Mouse (Mus musculus) kidney, postnatal 14 days (tissue): ENCODE measurements around the gene Agpat2.

Source experiments
- DNase-seq: peaks from one replicate; pipeline ENCODE4 v3.0.0; 2022; ENCODE audit warnings: mixed read lengths

Agpat2 gene

DNA sequence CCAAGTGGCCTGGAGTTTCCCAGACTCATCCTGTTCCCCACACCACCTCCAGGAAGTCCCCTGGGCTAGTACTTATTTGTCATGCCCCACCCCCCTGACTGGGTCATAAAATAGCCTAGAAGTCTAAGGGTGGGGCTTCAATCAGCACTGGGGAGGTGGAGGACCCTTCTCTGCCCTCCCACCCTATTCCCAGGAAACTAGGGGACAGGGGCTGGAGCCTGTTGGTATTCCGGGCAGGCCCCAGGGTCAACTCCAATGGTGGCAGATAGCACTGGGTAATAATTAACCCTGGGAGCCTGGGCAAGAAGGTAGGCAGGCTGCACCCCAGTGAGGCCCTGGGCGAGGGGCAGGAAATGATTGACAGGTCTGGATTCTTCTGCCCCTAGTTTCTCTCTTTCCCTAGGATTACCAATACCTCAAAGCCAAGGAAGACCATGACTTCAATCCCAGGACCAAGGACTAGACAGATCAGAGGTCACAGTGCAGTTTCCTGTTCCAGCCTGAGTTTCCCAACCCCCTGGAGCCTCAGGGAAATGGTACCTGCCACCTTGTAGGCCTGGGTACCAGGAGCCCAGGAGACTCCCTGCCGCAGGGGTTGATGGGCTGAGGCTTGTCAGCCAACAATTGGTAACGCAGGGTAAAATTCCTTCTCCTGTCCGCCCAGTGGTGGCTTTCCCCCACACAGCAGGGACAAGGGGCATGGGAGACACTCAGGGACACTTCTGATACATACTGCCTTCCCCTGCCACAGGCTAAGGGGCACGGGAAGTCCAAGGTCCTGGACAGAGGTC, 9.1 kb downstream of the Agpat2 start:
- peak; percentile 83 for DNase-seq

DNA sequence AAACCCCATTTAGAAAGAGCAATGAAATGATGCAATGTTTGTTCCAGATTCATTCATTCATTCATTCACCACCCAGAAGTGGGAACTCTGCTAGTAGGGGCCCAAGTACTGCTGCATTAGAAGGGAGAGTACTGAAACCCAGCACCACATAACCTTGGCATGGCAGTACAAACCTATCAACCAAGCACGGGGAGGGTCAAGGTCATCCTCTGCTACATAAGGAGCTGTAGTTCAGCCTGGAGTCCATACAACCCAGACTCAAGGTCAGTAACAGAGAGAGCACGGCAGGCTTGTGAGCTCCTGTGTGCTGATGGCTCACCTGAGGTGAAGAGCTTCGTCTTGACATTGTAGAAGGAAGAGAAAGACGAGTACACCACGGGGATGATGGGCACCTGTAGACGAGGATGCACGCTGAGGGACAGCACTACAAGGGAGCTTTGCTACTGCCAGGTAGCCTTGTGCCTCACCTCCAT, 9.7 kb downstream of the Agpat2 start:
- peak; percentile 51 for DNase-seq

DNA sequence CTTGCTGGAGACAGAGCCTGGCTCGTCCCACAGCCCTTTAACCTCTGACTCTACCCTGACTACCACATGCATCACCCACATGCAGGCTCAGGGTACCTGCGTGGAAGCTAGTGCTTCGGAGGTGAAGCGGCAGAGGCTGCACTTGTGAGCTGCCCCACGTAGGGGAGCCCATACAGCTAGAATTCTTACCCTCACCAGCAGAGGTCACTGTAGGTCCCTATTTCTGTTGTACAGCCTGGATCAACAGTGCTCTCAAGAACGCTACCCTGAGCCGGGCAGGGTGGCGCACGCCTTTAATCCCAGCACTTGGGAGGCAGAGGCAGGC, 10.2 kb downstream of the Agpat2 start:
- DNase-seq = peak; percentile 81

DNA sequence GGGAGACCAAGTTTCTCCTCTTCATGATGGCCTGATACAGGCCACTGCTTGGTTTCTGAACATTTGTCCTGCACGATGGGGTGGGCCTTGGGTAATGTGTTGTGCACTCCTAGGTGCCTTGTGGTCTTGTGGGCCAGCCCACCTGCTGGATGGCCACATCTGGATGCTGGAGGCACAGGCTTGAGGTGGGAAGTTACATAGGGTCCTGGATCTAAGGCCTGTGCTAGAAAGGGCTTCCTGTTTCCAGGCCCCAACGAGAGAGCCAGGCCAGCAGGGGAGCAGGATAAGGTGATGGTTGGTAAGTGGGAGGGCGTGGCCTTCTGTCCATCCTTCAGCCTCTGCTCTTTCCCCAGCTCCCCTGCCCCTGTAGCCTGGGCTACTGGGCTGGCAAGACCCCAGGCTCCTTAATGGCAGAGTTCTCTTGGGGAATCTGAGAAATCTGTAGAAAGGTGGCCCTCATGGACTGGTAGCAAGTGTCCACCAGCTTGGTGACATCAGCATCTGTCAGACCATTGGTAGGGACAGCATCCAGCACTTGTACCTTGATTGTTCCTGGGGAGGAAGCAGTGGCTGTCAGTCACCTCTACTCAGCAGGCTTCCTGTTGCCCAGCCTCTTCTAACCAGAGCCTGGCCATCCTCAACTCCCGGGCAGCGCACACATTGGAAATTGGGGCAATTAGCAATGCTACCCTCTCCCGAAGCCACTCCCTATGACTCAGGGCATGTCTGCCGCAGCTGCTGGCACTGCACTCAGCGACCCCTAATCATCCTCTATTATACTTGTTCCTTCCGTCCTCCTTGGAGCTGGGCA, 10.8 kb downstream of the Agpat2 start:
- DNase-seq = no peak

DNA sequence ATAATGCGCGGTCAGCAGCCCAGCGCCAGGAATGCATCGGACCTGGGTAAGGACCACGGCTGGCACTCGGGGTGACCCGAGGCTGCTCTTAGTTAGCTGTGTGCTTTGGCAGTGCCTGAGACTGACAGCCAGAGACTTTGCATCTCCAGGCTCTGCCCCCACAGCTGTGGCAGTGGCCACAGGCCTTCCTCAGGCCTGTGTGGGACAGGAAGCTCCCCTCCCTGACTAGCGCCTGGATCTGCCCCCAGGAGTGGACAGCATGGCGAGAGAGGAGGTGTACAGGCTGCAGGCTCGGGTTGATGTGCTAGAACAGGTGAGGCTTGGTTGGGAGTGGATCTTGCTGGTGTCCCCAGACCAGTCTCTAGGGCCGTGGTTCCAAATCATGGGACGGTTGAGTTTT, 12.8 kb downstream of the Agpat2 start:
- no peak for DNase-seq

DNA sequence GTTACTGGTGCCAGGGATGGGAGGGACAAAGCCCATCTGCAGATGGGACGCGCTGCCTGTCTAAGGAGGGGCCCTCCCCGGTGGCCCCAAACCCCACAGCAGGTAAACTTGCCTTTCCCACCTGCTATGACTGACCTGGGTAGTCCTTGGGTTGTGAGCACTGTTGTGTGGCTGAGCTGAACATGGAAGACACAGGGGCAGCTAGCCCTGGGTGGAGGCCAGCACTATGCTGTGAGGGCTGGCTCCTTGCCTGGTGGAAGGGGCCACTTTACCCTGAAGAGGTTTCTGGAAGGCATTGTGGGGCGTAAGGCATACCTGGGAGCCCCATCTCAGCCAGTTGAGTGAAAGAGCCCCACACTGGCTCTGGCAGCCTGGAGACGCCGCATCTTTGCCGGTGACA, 13.3 kb downstream of the Agpat2 start:
- DNase-seq = no peak

DNA sequence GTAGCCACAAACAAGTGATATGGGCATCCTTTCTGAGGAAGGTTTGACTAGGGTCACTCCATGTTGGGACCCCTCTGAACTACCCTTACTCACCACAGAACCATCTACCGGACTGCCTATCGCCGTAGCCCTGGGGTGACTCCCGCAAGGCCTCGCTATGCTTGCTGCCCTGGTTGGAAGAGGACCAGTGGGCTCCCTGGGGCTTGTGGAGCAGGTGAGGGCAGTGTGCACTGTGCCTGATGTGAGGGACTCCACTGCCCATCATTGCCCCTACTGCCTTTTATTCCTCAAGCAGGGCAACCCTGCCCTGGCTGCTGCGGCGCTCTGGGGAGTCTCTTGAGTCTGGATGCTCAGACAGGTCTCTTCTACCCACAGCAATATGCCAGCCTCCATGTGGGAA, 13.9 kb downstream of the Agpat2 start:
- no peak for DNase-seq

DNA sequence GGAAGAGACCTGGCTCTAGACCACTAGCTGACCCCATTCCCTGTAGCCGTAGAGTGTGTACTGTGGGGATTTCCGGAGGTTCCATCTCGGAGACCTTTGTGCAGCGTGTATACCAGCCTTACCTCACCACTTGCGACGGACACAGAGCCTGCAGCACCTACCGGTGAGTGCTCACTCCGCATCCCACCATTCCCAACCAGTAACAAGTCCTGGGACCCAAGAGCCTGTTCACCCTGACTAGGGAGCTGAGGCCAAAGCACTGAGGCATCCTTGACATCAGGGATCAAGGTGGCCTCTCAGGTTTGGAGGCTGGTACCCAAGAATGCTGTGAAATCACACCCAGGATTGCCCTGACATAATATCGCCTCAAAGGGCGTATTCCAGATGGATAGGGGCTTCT, 14.9 kb downstream of the Agpat2 start:
- no peak for DNase-seq

DNA sequence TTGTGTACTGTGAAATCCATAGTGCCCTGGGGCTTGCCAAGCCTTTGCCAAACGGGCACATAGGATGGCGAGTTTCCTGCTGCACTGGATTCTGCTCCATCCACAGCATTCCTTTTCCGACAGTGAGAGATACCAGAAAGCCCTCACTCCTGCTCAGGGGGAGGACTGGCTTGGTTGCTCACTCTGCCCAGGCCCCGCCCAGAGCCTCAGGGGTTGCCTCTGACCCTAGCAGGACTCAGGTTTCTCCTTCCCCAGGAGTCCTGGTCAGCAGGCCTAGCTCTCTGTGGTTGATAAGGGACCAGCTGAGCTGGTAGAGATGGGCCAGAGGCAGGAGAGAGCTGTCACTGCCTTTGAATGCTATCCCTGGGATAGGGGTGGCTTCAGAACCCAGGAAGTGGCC, 15.6 kb downstream of the Agpat2 start:
- DNase-seq = no peak

DNA sequence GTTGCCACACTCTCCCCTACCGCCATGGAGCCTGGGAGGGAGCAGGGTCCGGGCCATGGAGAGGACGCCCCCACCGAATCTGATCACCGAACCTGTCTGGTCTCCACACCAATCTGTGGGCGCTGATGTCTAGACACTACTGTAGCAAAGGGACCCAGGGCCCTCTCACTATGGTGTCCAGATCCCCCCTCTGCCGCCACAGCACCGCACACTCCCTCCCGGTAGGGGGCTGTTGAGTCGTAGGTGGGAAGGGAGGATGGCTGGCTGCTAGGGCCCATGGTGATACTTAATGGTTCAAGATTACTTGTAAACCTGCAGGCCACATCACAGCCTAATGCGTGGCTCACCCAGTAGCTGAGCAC, 17.2 kb downstream of the Agpat2 start:
- no peak for DNase-seq

DNA sequence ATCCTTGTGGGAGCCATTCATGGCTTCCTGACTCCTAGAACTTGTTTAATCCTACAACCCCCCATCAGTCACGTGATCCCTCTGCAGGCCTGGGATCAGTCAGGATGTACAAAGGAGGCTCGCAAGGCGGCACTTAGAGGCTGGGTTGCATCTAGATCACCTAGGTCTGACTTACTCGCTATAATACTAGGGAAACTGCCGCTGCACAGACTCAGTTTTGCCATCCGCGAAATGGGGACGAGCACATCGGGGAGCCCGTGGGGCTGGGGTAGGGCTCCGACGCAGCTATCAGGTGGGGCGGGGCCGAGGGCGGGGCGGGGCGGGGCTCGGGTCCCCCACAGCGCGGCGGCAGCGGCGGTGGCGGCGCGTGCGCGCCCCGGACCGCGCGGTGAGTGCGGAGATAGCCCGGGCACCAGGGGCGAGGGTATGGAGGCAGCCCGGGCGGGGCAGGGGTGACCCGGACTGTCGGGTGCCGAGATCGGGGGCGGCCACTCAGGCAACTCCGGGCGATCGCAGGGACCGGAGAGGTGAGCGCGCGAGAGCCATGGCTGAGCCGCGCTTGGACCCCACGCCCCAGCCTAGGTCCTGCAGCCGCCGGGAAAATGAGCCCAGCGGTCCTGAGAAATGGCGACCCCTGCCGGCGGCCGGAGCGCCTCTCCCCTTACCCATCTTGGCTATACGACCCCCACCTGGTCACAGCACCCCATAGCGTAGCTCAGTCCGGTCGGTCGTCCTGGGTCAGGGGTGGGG, 17.7 kb downstream of the Agpat2 start, which contains the start of gene Gm20532:
Gene Gm20532 (plus strand): TSS at position 346 of the 750 bp plus-strand sequence.
- peak; percentile 76 for DNase-seq

DNA sequence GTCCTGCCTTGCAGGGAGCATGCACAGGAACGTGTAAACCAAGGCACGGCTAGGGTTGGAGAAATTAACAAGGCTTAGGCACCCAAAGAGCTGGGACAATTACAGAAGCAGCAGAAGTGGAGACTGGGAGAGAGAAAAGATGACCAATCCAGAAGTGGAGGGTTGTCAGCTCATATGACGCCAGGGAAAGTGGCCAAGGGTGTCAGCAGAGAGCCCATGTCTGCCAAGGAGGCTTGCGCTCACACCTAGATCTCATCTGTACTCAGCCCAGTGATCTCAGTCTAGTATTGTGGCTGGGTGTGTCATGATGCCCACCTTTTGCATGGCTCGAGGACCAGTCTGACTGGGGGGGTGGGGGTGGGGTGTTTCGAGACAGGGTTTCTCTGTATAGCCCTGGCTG, 18.5 kb downstream of the Agpat2 start:
- no peak for DNase-seq

DNA sequence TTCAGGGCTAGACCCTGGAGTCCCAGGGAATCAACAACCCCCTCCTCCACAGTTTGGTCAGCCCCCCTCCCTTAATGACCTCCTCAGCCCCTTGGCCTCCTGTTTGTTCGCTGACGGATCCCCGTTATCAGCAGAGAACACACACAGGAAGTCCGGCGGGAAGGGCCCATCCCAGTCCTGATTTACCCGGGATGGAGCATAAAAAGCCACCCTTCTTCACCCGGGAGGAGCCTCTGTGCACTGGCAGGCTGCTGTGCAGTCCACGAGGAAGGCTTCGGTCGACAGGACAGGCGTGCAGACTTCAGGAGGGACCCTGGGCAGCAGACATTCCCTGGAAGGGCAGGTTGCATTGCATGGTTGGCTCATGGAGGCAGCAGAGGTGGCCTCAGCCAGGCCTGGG, 20.6 kb downstream of the Agpat2 start:
- peak; percentile 85 for DNase-seq

DNA sequence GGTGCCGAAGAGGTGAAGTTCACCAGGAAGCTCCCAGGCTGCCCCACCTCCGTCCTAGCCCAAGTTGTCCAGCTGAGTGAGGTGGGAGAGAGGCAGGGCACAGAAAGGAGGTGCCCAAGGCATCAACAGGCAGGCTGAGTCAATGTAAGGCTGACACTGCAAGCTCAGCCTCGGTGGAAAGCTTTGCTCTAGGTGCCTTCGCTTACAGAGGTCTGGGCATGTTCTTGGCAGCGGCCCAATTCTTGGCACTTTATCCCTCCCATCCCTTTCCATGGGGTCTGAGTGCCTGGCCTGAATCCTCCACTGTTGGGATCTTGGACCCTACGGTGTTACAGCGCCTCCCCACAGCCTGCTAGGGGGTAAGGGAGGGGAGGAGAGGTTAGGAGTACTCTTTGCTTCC, 21.5 kb downstream of the Agpat2 start:
- no peak for DNase-seq

DNA sequence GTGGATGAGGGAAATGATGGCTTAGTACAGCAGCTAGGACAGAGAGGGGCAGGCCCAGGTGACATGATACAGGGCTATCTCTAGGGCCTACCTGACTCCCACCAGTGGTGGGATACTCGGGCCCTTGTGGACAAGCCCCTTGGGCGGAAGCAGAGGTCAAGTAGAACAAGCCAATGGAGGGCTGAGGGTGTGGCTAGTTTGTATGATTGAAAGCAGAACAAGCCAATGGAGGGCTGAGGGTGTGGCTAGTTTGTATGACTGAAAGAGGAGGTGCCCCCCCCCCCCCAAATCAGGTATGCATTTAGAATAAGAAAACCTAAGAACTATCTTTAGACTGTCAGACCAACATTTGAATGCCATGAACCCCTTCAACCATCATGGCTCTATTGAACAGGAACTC, 22.0 kb downstream of the Agpat2 start:
- peak; percentile 66 for DNase-seq

DNA sequence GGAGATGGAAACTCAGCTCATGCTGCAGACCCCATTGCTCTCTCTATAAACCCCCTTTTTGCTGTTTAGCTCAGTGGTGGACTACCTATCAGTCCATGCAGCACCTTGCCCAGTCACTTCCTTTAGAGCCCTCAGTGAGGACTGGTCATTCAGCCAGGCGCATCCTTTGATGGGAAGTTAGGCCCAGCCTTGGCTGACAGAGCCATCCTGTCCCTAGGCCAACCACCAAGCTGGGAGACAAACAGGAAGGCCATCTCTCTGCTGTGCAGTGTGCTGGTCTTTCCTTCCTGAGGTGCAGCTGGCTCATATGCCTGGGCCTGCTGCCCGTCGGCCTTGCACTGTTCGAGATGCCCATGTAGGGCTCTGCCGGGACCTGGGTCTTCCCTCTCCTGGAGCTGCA, 23.5 kb downstream of the Agpat2 start:
- DNase-seq = peak; percentile 61

DNA sequence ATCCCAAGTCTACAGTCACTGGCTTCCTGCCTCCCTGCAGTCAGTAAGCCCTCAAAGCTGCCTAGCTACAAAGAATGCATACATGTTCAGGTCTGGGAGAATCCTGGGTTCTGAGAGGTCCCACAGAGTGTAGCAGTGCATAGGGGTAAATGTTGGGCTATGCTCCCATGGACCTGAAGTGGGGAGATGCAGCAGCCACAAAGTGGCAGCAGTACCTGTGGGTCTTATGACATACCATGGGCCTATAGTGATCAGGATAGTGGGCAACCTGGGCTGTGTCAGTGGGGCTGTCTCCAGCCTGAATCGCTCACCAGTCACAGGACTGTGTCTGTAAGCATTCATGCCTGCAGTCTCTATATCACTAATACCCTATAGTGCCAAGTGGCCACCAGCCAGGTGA, 24.5 kb downstream of the Agpat2 start, which contains the start of gene Egfl7:
Gene Egfl7 (plus strand): TSS at position 301 of the 400 bp plus-strand sequence.
- no peak for DNase-seq

DNA sequence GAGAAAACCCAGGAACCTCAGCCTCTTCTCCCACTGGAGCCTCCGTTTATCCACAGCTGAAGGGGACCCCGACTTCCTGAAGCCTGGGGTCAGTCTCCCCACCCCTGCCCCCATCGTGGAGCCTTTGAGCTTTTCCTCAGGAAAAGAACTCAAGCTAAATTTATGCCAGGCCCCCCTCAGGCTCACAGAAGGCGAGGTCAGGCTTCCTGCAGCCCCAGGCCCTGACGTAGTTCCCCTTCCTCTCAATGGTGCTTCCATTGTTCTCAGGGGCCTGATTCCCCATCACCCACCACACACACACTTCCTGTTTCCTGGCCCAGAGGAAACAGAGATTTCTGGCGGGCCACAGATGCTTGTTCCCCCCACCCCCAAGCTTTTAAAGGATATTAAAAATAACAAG, 25.8 kb downstream of the Agpat2 start:
- DNase-seq = peak; percentile 85

DNA sequence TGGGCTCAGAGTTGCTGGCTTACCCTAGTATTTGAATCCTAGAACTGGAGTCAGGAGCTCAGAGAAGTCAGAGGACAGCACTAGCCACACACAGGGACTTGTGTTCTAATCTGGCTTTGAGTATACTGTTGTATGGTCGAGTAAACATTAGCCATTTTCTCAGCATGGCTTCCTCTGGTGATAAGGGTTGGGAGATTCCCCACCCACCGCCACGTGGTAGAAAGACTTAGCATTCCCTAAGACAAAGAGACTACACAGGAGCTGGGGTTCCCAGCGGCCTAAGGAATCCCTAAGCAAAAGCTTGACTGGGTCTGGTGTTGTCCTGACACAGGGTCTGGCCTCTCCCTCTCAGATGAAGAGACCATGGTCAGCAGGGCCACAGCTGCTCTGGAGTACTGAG, 27.8 kb downstream of the Agpat2 start:
- DNase-seq = no peak

DNA sequence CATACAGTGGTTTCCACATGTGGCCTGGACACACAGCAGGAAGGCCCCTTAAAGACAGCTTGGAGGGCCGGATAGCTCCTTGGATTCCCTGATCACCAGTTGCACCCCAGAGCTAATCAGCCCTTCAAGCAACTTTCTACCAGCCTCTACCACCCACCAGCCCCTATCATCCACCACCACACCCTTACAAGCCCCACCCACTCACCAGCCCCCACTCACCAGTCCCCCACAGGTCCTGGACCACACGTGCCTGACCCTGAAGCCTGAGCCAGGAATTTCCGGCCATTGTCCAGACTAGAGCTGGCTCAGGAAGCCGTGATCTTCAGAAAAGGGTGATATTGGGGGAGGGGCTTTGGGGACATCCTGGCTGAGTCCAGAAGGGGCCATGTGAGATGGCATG, 28.4 kb downstream of the Agpat2 start:
- peak; percentile 83 for DNase-seq

DNA sequence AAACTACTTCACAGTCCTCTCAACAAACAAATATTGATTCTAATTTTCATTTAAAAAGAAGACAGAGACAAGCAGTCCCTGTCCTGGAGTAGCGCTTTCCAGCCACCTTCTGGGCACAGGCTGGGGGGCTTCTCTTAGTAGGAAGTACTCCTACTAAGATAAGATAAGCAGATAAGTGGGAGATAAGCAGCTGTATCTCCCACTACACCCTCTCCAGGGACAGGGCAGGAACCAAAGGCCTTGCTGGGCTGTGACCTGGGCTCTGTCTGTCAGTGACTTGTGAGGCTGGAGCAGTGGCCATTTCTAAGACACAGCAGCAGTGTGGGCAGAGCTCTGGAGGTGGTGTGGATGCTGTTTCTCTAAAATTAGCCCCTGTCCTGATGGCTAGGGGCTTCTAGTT, 28.8 kb downstream of the Agpat2 start:
- DNase-seq = no peak

DNA sequence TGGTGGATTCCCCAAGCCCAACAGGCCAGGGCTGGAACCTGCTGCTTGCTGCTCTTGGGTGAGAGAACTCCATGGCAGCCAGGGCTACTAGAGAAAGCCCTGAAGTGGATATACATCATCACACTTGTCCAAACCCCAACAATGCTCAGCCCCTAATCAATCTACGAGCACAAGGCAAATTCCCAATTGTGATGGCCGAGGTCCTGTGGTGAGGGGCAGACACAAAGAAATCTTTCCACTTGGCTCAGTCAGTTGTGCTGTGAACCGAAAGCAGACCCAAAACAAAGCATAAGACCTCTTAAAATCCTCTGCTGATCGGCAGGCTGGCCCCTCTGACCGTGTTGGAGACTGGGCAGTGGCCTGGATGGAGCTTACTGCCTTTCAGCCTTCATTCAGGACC, 29.4 kb downstream of the Agpat2 start:
- DNase-seq = no peak

DNA sequence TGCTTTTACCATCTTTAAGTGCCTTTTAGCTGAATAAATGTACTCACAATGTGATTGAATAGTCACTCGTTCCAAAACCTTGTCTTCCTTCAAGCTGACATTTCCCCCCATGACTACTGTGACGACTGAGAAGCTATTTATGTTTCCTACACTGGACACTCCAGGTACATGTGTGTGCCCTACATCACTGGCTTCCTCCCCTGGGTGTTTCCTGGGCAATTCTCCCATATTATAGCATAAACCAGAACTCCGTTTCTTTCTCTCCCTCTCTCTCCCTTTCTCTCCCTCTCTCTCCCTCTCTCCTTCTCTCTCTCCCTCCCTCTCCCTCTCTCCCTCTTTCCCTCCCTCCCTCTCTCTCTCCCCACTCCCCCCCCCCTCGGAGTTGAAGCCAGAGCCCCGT, 30.4 kb downstream of the Agpat2 start:
- DNase-seq = no peak

DNA sequence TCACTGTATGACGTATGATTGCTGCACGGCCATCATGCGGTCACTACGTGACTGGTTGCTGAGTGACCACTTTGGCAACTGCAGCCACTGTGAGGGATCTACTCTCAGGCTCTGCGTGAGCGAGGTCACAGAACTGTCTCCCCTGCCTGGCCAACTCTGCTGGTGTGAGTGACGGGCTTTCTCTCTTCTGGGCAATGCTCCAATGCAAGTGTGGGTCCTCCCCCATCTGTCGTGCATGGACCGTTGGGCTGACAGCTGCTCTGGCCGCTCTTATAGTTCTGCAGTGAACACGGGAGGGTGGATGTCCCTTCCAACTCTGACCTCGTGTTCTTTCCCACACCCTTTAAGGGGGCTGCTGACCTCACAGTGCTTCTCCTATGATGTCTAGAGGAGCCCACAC, 30.8 kb downstream of the Agpat2 start:
- DNase-seq = peak; percentile 84
